ENCODE assay signal across 10 mouse cellular contexts in the genomic region with DNA sequence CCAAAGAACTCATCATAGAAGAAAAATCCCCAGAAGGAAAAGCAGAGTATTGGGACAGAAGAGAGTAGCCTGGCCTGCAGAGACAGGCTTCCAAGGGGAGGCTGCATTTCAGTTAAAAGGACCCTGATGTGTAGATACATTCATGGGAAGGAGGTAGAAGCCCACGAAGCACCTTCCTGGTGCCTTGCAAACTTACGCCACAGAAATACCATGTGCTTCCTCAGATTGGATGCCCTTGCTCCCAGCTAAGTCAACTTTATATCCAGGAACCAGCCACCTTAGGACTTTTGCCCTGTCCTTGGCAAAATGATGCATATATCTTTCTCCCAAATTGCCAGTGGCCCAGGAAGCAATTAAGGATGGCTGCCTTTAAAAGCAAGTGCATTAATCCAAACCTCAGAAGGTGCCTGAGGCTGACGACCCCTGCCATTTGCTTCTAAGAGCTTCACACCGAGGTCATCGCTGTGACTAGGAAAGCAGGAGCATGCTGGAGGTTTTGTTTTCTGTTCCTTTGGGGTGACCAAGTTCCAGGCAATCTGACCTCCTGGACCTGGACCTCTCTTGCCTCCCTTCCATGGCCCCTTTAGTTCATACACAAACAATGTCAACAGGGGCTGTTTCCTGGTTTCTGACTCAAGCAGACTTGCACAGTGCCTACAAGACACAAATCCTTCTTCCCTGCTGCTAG. TPM values are rescaled to one million over a fixed set of nuclear protein-coding genes. Genes with fewer than 3 reads are reported as not detected.
DNase-seq lines count a peak whose midpoint lies in the region; ATAC-seq and TF ChIP-seq lines count a peak whose summit lies in the region.
"Had no signal": no experiment of that assay in that cellular context is flagged by ENCODE, and none has a peak within 500 bp of the region (broad histone marks: within the 10 kb centered on the region; RNA-seq: fewer than 3 reads in every experiment).

No protein-coding gene starts in this region.

- TF ChIP-seq CTCF in kidney, adult 2 months (conservative IDR thresholded peaks at IDR 0.05; ENCODE audit: insufficient read depth, insufficient read length, low read depth, low read length), result no peak
- no peak for TF ChIP-seq CTCF in intestine, postnatal 0 days (IDR thresholded peaks at IDR 0.05; ENCODE audit: low read depth)

- WGBS in kidney, adult 2 months, result 20% methylated on average over 5 of the region's 5 CpGs
- WGBS in neural tube, embryonic 13.5 days, result 55% methylated on average over 5 of the region's 5 CpGs
- WGBS in intestine, postnatal 0 days, result 61% methylated on average over 5 of the region's 5 CpGs

- DNase-seq in kidney, adult 2 months, result no peak
- no peak for DNase-seq in kidney, adult 9 months
- no peak for DNase-seq in neural tube, embryonic 10.5 days (ENCODE audit: extremely low spot score, low spot score)
- DNase-seq in yolk sac, embryonic 10.5 days (ENCODE audit: low spot score), result peak; percentile 40
- DNase-seq in embryo, embryonic 9.5 days (ENCODE audit: extremely low spot score), result no peak
- no peak for DNase-seq in retina, postnatal 1 day
- DNase-seq: cerebellum, adult 11 months; spleen, adult 18-20 months had no signal

- TF ChIP-seq POLR2A in kidney, adult 2 months (IDR thresholded peaks at IDR 0.05; ENCODE audit: low read depth, low read length), result no peak

- no peak overlapping the region for H3K9ac ChIP-seq in neural tube, embryonic 13.5 days
- no peak overlapping the region for H3K9ac ChIP-seq in intestine, postnatal 0 days (ENCODE audit: low read depth, low read length)

- no peak overlapping the region for H3K4me3 ChIP-seq in kidney, adult 2 months (ENCODE audit: insufficient read depth, low read depth, low read length)
- H3K4me3 ChIP-seq in neural tube, embryonic 13.5 days, result no peak overlapping the region
- no peak overlapping the region for H3K4me3 ChIP-seq in intestine, postnatal 0 days (ENCODE audit: low read depth, low read length)

- no peaks in the 10 kb centered on the region for H3K27me3 ChIP-seq in kidney, adult 2 months (replicated peaks; ENCODE audit: control insufficient read depth, insufficient read depth, low read length)
- no peaks in the 10 kb centered on the region for H3K27me3 ChIP-seq in neural tube, embryonic 13.5 days
- H3K27me3 ChIP-seq in intestine, postnatal 0 days (replicated peaks; ENCODE audit: control insufficient read depth, insufficient read depth, low read length), result no peaks in the 10 kb centered on the region

- no peaks in the 10 kb centered on the region for H3K9me3 ChIP-seq in neural tube, embryonic 13.5 days
- no peaks in the 10 kb centered on the region for H3K9me3 ChIP-seq in intestine, postnatal 0 days (ENCODE audit: control insufficient read depth)

- peak overlapping the region; percentile 44 for H3K27ac ChIP-seq in kidney, adult 2 months (ENCODE audit: insufficient read depth, low read depth, low read length)
- 0 out of 2 replicates have a peak overlapping the region, but pooled peaks have one; percentile 61 for H3K27ac ChIP-seq in neural tube, embryonic 13.5 days (replicated peaks)
- no peak overlapping the region for H3K27ac ChIP-seq in intestine, postnatal 0 days (ENCODE audit: low read depth, low read length)

- no peak overlapping the region for H3K4me2 ChIP-seq in neural tube, embryonic 13.5 days
- H3K4me2 ChIP-seq in intestine, postnatal 0 days (replicated peaks; ENCODE audit: low read depth), result no peak overlapping the region

- peaks cover 70% of the 10 kb centered on the region for H3K4me1 ChIP-seq in kidney, adult 2 months (ENCODE audit: control insufficient read depth, insufficient read depth, low read length)
- peaks cover 39% of the 10 kb centered on the region for H3K4me1 ChIP-seq in neural tube, embryonic 13.5 days (replicated peaks)
- H3K4me1 ChIP-seq in intestine, postnatal 0 days (replicated peaks; ENCODE audit: control insufficient read depth, insufficient read depth, low read length), result peaks cover 18% of the 10 kb centered on the region

- peaks cover 10% of the 10 kb centered on the region for H3K36me3 ChIP-seq in kidney, adult 2 months (ENCODE audit: control insufficient read depth, insufficient read depth, low read length)
- no peaks in the 10 kb centered on the region for H3K36me3 ChIP-seq in neural tube, embryonic 13.5 days
- H3K36me3 ChIP-seq in intestine, postnatal 0 days (ENCODE audit: control insufficient read depth, insufficient read depth), result no peaks in the 10 kb centered on the region

- ATAC-seq in neural tube, embryonic 13.5 days (ENCODE audit: low read depth), result no peak
- ATAC-seq in intestine, postnatal 0 days, result 0 out of 2 replicates have a peak, but pooled peaks have one; percentile 19

RNA-seq across cellular contexts. Expression of gene Timp3, which starts 31.0 kb away (rescaled TPM):
- 609 and 859 TPM in 2 replicates for polyA plus RNA-seq in kidney, adult 2 months (2012; rRNA removed)
- 51.2 and 52.4 TPM in 2 replicates for polyA plus RNA-seq in neural tube, embryonic 13.5 days (2015; fragmentation: Nextera tagmentation; extraction: Ambion mirVana)
- 24.2 and 29.4 TPM in 2 replicates for polyA plus RNA-seq in intestine, postnatal 0 days (2015; fragmentation: Nextera tagmentation; extraction: Ambion mirVana)

Comparison
In these comparisons a context has a peak if more than half of its experiments do, and no peak if none do; other contexts are left out.
1. RNA of gene Timp3, which starts 31.0 kb away (polyA plus RNA-seq): 609 to 859 TPM in kidney, adult 2 months; 51.2 to 52.4 TPM in neural tube, embryonic 13.5 days and 24.2 to 29.4 TPM in intestine, postnatal 0 days; every median in the first group is over 10 times any median in the second.